Mouse (Mus musculus): ENCODE data around the gene Stat6. TPM values are rescaled to one million over a fixed set of nuclear protein-coding genes. Genes with fewer than 3 reads are reported as not detected.

The Stat6 gene
- polyA plus RNA-seq, 1 experiment from 2014 or later = 6.0 TPM

GRCm38 (mm10) chr10:127668093-127669050 lies 25.6 kb downstream of the Stat6 start, which contains the start of gene Nab2:
TSS of gene Nab2 (minus strand) at chr10:127668568.
- Histone ChIP-seq H3K36me3 (no peaks in the 10 kb centered on the region), H3K27ac (replicated peaks) (peak within 1 kb of the TSS; percentile 78), H3K4me2 (peak within 1 kb of the TSS; percentile 83), H3K9ac (peak within 1 kb of the TSS; percentile 66), H3K4me1 (replicated peaks) (peaks cover 61% of the 10 kb centered on the region), H3K4me3 (peak within 1 kb of the TSS; percentile 54), H3K9me3 (no peaks in the 10 kb centered on the region), H3K27me3 (peaks cover 69% of the 10 kb centered on the region)
- peak; percentile 41; the same call in 1 of the 2 replicates for ATAC-seq (ENCODE audit: low read depth)
- 3% methylated on average over 40 of the region's 40 CpGs for WGBS

- Histone ChIP-seq H3K27me3 (peaks cover 61% of the 10 kb centered on the region), H3K27ac (replicated peaks) (no peak overlapping the region; the same call in 1 of the 2 replicates), H3K4me3 (no peak overlapping the region), H3K4me1 (replicated peaks) (peaks cover 53% of the 10 kb centered on the region), H3K4me2 (peak overlapping the region; percentile 83), H3K9me3 (no peaks in the 10 kb centered on the region), H3K36me3 (no peaks in the 10 kb centered on the region), H3K9ac (no peak overlapping the region)
- 32% methylated on average over 7 of the region's 7 CpGs for WGBS
- no peak for ATAC-seq (ENCODE audit: low read depth)
Observed at GRCm38 (mm10) chr10:127669170-127669569, 26.4 kb downstream of the Stat6 start.

GRCm38 (mm10) chr10:127670185-127670584 lies 27.4 kb downstream of the Stat6 start:
- H3K4me1 ChIP-seq (replicated peaks) = peaks cover 43% of the 10 kb centered on the region
- H3K9ac ChIP-seq = no peak overlapping the region
- ATAC-seq (ENCODE audit: low read depth) = no peak
- no peaks in the 10 kb centered on the region for H3K9me3 ChIP-seq
- H3K27me3 ChIP-seq = peaks cover 51% of the 10 kb centered on the region
- 90% methylated on average over 2 of the region's 2 CpGs for WGBS
- no peaks in the 10 kb centered on the region for H3K36me3 ChIP-seq
- H3K27ac ChIP-seq (replicated peaks) = no peak overlapping the region
- no peak overlapping the region for H3K4me3 ChIP-seq
- H3K4me2 ChIP-seq = no peak overlapping the region

GRCm38 (mm10) chr10:127671276-127671675 lies 28.5 kb downstream of the Stat6 start:
- ATAC-seq (ENCODE audit: low read depth) = no peak
- no peak overlapping the region for H3K4me3 ChIP-seq
- no peaks in the 10 kb centered on the region for H3K9me3 ChIP-seq
- 38% methylated on average over 2 of the region's 2 CpGs for WGBS
- no peak overlapping the region for H3K9ac ChIP-seq
- peaks cover 40% of the 10 kb centered on the region for H3K27me3 ChIP-seq
- no peaks in the 10 kb centered on the region for H3K36me3 ChIP-seq
- peaks cover 34% of the 10 kb centered on the region for H3K4me1 ChIP-seq (replicated peaks)
- H3K4me2 ChIP-seq = no peak overlapping the region
- H3K27ac ChIP-seq (replicated peaks) = no peak overlapping the region

GRCm38 (mm10) chr10:127674046-127674655 lies 31.4 kb downstream of the Stat6 start:
- WGBS = 93% methylated on average over 6 of the region's 6 CpGs

GRCm38 (mm10) chr10:127674794-127675522 lies 32.2 kb downstream of the Stat6 start:
- WGBS = 86% methylated on average over 8 of the region's 8 CpGs
- H3K36me3 ChIP-seq = no peaks in the 10 kb centered on the region
- H3K4me3 ChIP-seq = no peak overlapping the region
- no peak for ATAC-seq (ENCODE audit: low read depth)
- peaks cover 17% of the 10 kb centered on the region for H3K4me1 ChIP-seq (replicated peaks)
- H3K4me2 ChIP-seq = no peak overlapping the region
- peaks cover 4% of the 10 kb centered on the region for H3K27me3 ChIP-seq
- no peaks in the 10 kb centered on the region for H3K9me3 ChIP-seq
- no peak overlapping the region for H3K27ac ChIP-seq (replicated peaks)
- no peak overlapping the region for H3K9ac ChIP-seq

More at GRCm38 (mm10) chr10:127674046-127674655, 31.4 kb downstream of the Stat6 start:
- Histone ChIP-seq H3K9me3 (no peaks in the 10 kb centered on the region), H3K4me1 (replicated peaks) (peaks cover 20% of the 10 kb centered on the region), H3K27ac (replicated peaks) (no peak overlapping the region), H3K4me3 (no peak overlapping the region), H3K27me3 (peaks cover 12% of the 10 kb centered on the region), H3K36me3 (no peaks in the 10 kb centered on the region), H3K4me2 (no peak overlapping the region), H3K9ac (no peak overlapping the region)
- ATAC-seq (ENCODE audit: low read depth) = no peak

GRCm38 (mm10) chr10:127675859-127676398 lies 33.1 kb downstream of the Stat6 start:
- H3K9me3 ChIP-seq = no peaks in the 10 kb centered on the region
- peak overlapping the region; percentile 63 for H3K9ac ChIP-seq
- H3K4me3 ChIP-seq = peak overlapping the region; percentile 80
- H3K4me1 ChIP-seq (replicated peaks) = peaks cover 17% of the 10 kb centered on the region
- ATAC-seq (ENCODE audit: low read depth) = no peak
- H3K36me3 ChIP-seq = no peaks in the 10 kb centered on the region
- WGBS = 53% methylated on average over 5 of the region's 5 CpGs
- H3K27ac ChIP-seq (replicated peaks) = peak overlapping the region; percentile 57
- no peaks in the 10 kb centered on the region for H3K27me3 ChIP-seq
- peak overlapping the region; percentile 60 for H3K4me2 ChIP-seq

GRCm38 (mm10) chr10:127676691-127677548 lies 34.1 kb downstream of the Stat6 start:
- Histone ChIP-seq H3K4me3 (peak overlapping the region; percentile 80), H3K4me2 (peak overlapping the region; percentile 97), H3K4me1 (replicated peaks) (peaks cover 17% of the 10 kb centered on the region), H3K27me3 (no peaks in the 10 kb centered on the region), H3K27ac (replicated peaks) (peak overlapping the region; percentile 61), H3K9me3 (no peaks in the 10 kb centered on the region), H3K9ac (peak overlapping the region; percentile 77), H3K36me3 (no peaks in the 10 kb centered on the region)
- under 1% methylated on average over 71 of the region's 71 CpGs for WGBS
- ATAC-seq (ENCODE audit: low read depth) = peak; percentile 96

- WGBS = 15% methylated on average over 14 of the region's 14 CpGs
- H3K9me3 ChIP-seq = no peaks in the 10 kb centered on the region
- H3K4me1 ChIP-seq (replicated peaks) = peaks cover 17% of the 10 kb centered on the region
- H3K9ac ChIP-seq = peak overlapping the region; percentile 77
- H3K4me3 ChIP-seq = peak overlapping the region; percentile 80
- H3K27me3 ChIP-seq = no peaks in the 10 kb centered on the region
- peak overlapping the region; percentile 97 for H3K4me2 ChIP-seq
- no peaks in the 10 kb centered on the region for H3K36me3 ChIP-seq
- H3K27ac ChIP-seq (replicated peaks) = 0 out of 2 replicates have a peak overlapping the region, but pooled peaks have one; percentile 61
- no peak for ATAC-seq (ENCODE audit: low read depth)
Observed at GRCm38 (mm10) chr10:127677591-127678336, 35.0 kb downstream of the Stat6 start.

GRCm38 (mm10) chr10:127679208-127679607 lies 36.4 kb downstream of the Stat6 start:
- no peak overlapping the region for H3K27ac ChIP-seq (replicated peaks)
- WGBS = 92% methylated on average over 1 of the region's 1 CpGs
- H3K9me3 ChIP-seq = no peaks in the 10 kb centered on the region
- no peak overlapping the region for H3K4me2 ChIP-seq
- no peak for ATAC-seq (ENCODE audit: low read depth)
- H3K36me3 ChIP-seq = no peaks in the 10 kb centered on the region
- H3K9ac ChIP-seq = no peak overlapping the region
- H3K4me1 ChIP-seq (replicated peaks) = peaks cover 17% of the 10 kb centered on the region
- H3K4me3 ChIP-seq = no peak overlapping the region
- H3K27me3 ChIP-seq = no peaks in the 10 kb centered on the region

Measured in neural tube, embryonic 13.5 days (tissue).